Mouse (Mus musculus): ENCODE data around the gene Slc40a1.
A peak's percentile ranks its signal among the peaks of the same experiment; 100 is the strongest.

The Slc40a1 gene

DNA sequence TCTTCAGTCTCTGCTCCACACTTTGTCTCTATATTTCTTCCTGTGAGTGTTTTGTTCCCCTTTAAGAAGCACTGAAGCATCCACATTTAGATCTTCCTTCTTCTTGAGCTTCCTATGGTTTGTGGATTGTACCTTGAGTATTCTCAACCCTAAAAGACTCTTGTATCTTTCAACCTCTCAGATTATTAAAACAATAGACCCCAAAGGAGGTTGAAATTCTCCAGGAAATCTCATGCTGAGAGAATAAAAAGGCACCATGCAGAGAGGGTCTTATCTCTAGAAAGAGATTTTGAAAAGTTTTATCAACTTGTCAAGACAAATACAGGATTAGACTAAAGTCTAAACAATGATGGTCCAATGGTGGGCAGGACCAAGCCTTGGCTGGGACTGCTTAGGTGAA lies 42.9 kb downstream of the Slc40a1 start:
- no peak for DNase-seq (ENCODE audit: low spot score)

DNA sequence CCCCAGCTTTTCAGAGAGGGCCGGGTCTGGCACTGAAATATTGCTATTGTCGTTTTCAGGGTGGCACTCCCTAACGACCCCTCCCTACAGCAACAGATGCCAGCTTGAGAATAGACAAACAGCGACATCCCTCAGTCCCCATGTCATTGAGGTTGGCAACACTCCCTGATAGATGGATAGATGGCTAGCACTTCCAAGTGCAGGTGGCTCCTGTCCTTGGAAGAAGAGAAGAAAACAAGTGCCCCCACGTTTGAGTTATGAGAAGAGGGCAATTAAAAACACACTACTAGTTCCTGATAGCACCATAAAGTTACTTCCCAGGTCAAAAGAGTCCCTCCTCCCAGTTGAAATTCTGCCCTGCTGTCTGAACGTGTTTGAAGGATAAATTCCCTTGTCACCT lies 44.2 kb downstream of the Slc40a1 start:
- DNase-seq (ENCODE audit: low spot score): no peak

DNA sequence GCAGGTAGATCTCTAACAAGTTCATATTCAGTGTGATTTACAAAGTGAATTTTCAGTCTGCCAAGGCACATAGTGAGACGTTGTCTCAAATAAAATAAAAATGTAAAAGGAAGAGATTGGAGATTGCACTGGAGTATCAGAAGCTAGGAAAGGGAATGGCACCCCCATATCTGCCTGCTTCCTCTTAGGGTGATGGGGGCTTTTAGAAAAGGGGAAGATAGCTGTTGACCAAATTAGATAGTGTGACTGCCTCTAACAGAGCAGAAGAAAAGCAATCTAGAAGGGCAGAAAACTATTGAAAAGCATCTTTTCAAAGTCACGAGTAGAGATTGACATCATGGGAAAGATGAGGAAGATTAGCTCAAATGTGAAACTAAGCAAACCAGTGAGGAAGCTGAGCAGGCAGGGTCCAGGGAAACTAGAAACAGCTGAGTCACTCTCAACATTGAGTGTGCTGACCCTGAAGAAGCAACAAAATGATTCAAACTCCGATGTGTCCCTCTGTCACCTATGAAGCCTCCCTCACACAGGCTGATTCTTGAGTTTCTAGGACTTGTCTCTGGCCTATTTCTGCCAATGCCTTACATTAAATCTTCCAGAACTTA lies 45.0 kb downstream of the Slc40a1 start:
- no peak for DNase-seq (ENCODE audit: low spot score)

DNA sequence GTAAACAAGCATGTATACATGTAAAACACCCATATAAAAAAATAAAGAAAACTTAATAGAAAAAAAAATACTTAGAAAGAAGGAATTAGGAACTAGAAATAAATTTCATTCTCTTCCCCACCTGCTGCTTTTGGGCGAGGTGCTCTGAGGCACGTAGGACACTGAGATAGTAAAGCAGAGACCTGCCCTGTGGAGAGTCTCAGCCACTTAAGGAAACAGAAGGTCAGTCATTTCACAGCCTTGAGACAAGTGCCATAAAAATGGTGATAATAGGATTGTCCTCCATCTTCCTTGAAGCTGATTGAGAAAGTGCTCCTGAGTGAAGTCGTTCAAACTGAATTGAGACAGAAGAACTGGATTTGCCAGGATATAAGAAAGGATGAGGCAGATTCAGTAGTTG lies 48.9 kb downstream of the Slc40a1 start:
- no peak for DNase-seq (ENCODE audit: low spot score)

DNA sequence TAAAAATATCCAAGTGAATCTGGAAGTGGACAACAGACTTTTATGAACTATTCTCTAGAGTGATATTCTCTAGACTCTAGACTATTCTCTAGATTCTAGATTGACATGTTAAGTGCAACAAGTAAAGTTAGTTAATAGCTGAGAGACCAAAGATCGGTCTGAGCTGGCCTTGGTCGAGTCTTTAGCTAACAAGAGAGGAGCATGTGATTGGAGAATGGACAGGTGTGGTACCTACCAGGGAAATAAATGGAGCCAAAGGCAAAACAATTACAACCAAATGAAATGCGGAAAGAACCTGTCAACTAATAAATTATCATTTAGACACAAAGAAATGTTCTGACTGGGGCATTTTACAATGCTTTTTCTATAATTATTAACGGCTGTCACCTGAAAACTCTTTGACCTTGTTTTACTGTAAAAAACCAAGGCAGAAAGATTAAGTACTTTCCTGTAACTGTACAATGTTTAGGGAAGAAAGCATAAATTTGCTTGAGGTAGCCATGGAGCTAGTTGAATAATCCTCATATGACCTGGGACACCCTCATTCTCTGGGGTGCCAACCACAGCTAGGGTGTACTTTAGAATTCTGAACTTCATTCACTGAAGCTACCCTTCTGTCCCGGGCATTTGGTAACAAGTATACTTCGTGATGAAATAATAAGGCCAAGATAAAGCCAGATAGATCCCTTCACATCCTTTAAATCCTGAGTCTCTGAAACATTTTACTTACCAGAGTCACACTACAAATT lies 49.7 kb downstream of the Slc40a1 start:
- no peak for DNase-seq (ENCODE audit: low spot score)

DNA sequence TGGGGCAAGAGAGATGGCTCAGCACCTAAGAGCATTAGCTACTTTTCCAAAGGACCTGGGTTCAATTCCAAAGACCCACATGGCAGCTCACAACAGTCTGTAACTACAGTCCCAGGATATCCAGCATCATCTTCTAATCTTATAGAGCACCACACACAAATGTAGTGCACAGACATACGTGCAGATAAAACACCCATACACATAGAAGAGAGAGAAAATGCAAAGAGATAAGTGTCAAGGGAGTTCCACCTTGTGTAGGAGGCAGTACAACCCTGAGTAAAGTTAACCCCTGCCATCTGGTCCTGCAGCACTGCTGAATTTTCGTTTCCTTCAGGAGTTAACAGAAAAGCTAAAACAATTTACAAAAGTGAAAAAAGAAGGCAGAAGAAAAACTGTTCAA lies 50.7 kb downstream of the Slc40a1 start:
- DNase-seq (ENCODE audit: low spot score): no peak

DNA sequence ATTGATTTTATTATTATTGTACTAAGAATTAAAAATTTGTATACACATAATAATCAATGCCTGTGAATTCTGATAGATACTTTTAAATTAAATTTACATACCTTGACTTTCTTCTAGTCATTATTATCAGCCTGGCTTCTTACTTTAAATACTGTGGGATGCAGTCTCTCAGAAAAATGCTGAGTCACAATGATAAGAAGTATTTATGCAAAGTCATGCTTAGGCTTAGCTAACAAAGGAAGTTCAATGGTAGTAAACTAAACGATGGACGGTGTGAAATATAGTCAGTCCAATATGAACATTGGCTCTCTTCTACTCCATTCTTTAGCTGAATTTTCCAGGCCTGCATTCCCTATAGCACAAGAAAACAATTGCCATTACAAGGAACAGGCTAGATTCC lies 53.1 kb downstream of the Slc40a1 start:
- no peak for DNase-seq (ENCODE audit: low spot score)

DNA sequence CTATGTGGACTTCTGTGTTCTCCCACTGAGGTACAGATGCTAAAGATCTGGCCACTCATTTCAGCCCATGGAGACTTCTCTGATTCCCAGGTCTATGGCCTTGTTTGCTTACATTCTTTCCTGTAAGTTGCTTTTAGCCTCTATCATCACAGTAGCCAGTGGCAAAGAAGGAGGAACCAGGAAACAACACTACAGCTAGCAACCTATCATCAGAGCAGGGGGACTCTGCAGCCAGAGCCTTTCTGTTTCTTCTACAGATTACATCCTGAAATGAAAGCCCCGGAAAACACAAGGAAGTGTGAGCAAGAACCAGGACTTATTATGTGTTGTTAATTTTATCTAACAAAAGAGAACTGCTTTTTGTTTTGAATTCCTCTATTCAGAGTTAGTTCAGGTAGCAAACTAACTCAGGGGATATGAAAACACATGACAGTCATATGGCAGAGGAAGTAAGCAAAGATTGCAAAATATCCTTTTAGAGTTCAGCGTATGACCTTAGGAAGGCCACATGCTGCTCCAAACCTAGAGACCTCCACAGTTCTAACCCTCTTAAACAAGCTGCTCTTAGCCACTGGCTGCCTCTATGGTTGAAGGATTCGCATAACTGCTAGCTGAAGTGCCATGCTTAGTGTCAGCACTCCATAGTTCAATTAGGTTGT lies 57.7 kb downstream of the Slc40a1 start:
- no peak for DNase-seq (ENCODE audit: low spot score)

DNA sequence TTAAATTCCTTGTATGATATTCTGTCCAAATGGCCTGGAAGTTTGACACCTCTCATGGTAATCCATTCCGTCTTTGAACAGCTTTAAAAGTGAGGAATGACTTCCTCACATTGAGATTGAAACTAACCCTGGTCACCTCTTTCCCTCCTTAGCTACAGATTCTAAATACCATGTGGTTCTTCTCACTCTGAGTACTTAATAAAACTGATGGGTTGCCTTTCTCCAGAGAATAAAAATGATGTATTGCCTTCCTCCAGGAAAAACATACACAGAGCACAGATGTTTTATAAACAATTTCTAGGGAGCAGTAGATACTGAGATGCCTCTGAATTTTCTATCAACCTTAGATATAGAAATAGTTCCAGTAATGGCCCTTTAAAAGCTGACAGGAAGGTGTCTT lies 58.3 kb downstream of the Slc40a1 start:
- DNase-seq (ENCODE audit: low spot score): no peak

DNA sequence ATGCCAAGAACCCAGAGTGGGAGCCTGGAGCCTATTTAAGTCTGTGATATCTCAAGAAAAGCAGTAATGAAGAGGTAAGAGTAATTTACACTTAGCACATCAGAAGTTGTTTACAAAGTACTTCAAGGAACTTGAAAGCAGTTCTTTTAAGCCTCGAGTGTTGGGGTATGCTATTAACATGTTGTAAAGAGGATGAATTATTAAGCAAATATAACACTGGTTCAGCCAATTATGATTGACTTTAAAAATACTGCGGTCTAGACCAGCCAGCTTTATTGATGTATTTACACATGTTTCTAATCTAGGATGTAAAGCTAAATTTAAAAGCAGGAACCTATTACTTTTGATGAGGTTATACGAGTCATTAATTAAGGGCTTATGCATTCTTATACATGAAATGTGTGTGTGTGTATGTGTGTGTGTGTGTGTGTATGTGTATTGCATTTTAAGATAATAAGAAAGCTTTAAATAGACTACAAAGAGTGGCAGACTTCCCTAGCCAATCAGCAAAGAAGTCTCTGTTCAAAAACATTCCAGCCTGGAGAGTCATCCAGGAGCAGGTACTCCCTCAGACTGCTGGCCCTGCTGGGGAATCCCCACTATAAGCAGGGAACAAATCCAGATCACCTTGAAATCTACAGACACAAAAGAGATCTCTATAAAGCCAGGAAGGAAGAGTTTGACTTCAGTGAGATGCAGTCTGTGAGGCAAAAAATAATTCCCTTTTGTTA lies 59.9 kb downstream of the Slc40a1 start:
- DNase-seq (ENCODE audit: low spot score): no peak

DNA sequence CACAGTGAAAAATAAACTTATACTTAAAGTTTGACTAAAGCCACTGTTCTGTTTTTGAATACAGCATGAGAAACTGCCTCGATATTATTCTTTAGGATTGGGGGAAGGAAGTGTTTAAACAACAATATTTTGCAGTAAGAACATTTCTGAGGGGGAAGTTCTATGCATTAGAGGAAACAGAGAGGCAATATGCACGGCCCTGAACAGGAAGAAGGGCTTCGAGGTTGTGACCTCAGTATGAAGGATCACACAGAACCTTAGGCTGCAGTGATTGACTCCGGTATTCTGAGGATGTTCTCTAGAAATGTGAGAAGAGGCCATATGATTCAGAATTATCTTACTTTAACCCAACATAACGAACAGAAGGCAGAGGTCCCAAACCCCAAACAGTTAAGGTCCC lies 60.6 kb downstream of the Slc40a1 start:
- DNase-seq (ENCODE audit: low spot score): no peak

DNA sequence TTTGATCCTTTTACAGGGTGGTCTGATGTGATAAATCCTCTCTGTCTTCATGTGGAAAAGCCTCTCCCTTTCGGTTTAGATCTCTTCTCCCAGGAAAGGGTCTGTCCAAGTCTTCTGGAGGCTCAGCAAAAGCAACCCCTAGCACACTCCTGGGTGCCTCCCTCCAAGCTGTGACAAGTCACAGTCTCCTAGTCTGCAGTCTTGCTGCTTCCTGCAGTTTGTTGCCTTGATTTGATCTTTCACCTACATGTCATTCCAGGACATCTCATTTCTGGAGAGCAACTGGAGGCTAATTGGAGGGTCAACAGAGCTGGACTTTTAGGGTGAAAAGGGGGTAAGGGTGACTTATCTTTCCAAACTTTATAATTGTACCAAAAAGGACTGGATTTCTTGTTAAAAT lies 61.0 kb downstream of the Slc40a1 start:
- peak; percentile 45 for DNase-seq (ENCODE audit: low spot score)

DNA sequence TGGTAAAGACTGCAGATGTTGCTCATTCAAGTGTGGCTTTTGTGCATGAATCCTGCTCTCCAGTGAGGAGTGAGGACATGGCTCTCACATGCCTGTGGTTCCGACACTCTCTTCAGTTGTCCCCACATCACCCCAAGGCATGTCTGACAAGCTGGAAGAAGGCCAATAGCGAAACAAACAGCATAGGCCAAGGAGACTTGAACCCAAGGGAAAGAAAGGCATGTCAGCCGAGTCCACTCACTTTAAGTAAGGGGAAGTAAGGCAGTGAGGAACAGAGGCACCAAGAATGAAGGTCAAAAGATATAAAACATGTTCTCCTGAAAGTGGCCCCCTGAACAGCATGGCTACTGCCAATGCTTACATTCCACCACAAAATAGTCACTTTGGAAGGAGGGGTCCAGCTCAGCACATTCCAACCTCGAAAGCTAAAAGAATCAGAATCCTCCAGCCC lies 61.7 kb downstream of the Slc40a1 start:
- peak; percentile 81 for DNase-seq (ENCODE audit: low spot score)

DNA sequence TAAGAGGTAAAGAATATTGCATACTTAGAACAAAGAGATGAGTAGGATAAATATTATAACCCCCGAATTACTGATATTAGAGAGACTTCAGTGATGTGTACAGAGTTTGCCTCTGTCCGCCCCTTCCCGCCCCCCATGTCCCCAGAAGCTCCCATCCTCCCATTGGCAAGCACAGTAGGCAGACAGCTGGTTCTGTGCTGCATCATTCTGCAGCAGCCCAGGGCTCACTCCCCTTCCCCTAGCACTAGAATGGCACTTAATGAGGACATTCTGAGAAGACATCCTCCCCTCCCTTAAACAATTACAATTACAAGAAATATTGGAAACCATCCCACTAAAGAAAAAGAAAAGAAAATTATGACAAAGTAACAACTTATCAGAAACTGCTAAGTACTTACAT lies 62.7 kb downstream of the Slc40a1 start:
- no peak for DNase-seq (ENCODE audit: low spot score)

DNA sequence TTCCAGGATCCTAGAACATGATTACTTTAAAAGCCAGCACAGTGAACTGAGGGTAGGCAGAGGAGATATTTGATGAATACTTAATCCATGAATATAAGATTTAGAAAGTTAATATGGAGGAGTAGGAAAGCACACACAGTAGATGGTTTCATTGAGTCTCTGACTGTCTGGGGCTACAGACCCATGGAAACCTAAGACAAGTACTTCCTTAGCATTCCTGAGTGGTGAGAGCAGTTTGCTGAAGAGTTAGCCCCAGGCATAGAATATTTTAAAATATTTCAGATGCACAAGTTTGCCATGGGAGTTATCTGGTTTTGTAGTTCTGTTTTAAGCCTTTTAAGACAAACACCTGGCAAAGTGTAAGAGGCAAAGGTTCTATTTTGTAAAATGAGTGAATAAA lies 65.2 kb downstream of the Slc40a1 start:
- DNase-seq (ENCODE audit: low spot score): no peak

DNA sequence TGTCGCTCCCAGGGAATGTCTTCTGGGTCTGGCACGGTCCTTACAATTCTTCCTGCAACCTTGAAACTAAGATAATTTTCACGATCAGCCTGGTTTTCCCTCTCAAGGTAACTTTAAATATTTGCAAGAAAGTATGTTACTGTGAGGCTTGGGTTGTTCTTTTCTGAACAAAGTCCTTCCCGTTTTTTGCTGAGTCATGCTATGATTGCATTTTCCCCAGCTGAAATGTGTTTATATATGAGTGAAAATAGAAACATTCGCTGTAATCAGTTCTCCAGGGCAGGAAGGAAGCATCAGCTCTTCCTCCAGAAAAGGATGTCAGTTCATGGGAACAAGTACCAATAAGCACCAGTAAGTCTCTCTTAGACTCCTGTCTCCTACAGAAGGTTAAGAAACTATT lies 66.0 kb downstream of the Slc40a1 start:
- peak; percentile 45 for DNase-seq (ENCODE audit: low spot score)

Measured in adipocyte (in vitro differentiated cells).